Mouse (Mus musculus) spleen, adult 2 months (tissue): Measurements from ENCODE around the gene Tmem164. TPM values are rescaled to one million over a fixed set of nuclear protein-coding genes. Genes with fewer than 3 reads are reported as not detected.

ENCODE experiments used
- DNase-seq, 2 experiments: peaks; one replicate each; pipeline versions ENCODE4 v3.0.0 to v3.0.0-alpha.2; 2012 to 2021; ENCODE audit warnings: low spot score in 2 of 2, low read depth in 1 of 2
- H3K27ac ChIP-seq: fragments of 200-500 bp; 2 replicates; pipeline ENCODE4 v1.5.1; 2012; ENCODE audit warnings: low read length, inconsistent platforms; ENCODE audit not compliant: insufficient read depth
- H3K27me3 ChIP-seq: fragments of 200-500 bp; 2 replicates; pipeline ENCODE4 v1.6.1; 2012; ENCODE audit warnings: mild to moderate bottlenecking, moderate library complexity, low read length, inconsistent platforms; ENCODE audit not compliant: control insufficient read depth, insufficient read depth
- H3K36me3 ChIP-seq: fragments of 200-500 bp; 2 replicates; pipeline ENCODE4 v1.6.1; 2012; ENCODE audit warnings: mild to moderate bottlenecking, low read length, inconsistent platforms; ENCODE audit not compliant: control insufficient read depth, insufficient read depth
- H3K4me1 ChIP-seq: fragments of 200-500 bp; 2 replicates; pipeline ENCODE4 v1.6.1; 2011; ENCODE audit warnings: inconsistent platforms; ENCODE audit not compliant: control insufficient read depth, insufficient read depth, insufficient read length
- H3K4me3 ChIP-seq: fragments of 200-500 bp; 2 replicates; pipeline ENCODE4 v1.5.1; 2011; ENCODE audit warnings: mild to moderate bottlenecking, inconsistent platforms; ENCODE audit not compliant: insufficient read depth, insufficient read length; ENCODE audit errors: extremely low read depth
- CTCF ChIP-seq: fragments of 200-500 bp; IDR thresholded peaks from 2 replicates; pipeline ENCODE4 v1.5.1; 2011; ENCODE audit warnings: mild to moderate bottlenecking, inconsistent platforms; ENCODE audit not compliant: insufficient read depth, insufficient read length, insufficient replicate concordance; ENCODE audit errors: extremely low read depth
- POLR2A ChIP-seq: fragments of 200-500 bp; IDR thresholded peaks from 2 replicates; pipeline ENCODE4 v1.6.1; 2011; ENCODE audit warnings: low read depth, low read length, inconsistent platforms
- WGBS: fragments of 180-500 bp; shearing (Covaris S2); methylation state at CpG from one replicate; pipeline ENCODE4 v1.1.7; 2018; 5-methylcytosine and 5-hydroxymethylcytosine counted together
- polyA plus RNA-seq: library from polyadenylated mRNA; depleted of rRNA; stranded (reverse); fragments of >200 nt; gene quantifications from 2 replicates; pipeline ENCODE4 v1.2.3, GENCODE M21; 2012

Gene Tmem164
- polyA plus RNA-seq, 1 experiment = 13.4 TPM

DNA sequence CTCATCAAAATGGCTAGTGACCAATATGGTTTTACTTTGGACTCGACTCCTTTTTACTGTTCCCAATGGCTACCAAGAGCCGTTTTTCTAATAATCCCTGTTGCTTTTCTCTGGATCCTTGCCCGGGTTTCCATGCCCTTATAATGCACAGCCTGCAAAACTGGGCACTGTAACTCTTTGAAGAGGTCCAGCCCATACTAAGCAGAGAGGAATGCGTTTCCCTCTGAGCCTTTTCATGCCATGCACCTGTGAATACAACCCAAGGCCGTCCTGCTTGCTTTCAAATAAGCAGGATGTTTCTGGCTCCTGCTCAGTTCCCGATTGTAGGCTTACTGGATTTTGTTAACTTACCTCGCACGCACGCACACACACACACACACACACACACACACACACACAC lies 7.3 kb downstream of the Tmem164 start:
- Histone ChIP-seq H3K4me1 (no peaks in the 10 kb centered on the region), H3K27ac (no peak overlapping the region), H3K27me3 (no peaks in the 10 kb centered on the region), H3K4me3 (no peak overlapping the region), H3K36me3 (no peaks in the 10 kb centered on the region; the same call in 1 of the 2 replicates)
- 92% methylated on average over 9 of the region's 9 CpGs for WGBS
- TF ChIP-seq CTCF (no peak), POLR2A (no peak)
- no peak for DNase-seq

DNA sequence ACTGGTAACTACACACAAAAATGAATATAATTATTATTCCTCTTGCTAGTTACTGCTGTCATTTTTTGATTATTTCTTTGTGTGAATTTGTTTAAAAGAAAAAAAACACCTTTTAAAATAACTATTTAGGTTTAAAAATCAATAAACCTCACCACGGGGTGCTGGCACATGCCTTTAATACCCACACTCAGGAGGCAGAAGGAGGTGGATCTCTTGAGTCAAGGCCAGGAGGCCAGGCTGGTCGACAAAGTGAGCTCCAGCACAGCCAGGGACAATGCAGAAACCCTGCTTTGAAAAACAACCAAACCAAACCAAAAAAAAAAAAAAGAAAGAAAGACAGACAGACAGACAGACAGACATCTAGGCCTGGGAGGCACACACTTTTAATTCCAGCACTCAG lies 12.1 kb downstream of the Tmem164 start:
- WGBS = 57% methylated on average over 2 of the region's 2 CpGs
- Histone ChIP-seq H3K36me3 (no peaks in the 10 kb centered on the region; the same call in 1 of the 2 replicates), H3K27me3 (no peaks in the 10 kb centered on the region), H3K4me3 (no peak overlapping the region), H3K27ac (no peak overlapping the region), H3K4me1 (no peaks in the 10 kb centered on the region)
- no peak for DNase-seq
- no peak for TF ChIP-seq CTCF
- no peak for TF ChIP-seq POLR2A

DNA sequence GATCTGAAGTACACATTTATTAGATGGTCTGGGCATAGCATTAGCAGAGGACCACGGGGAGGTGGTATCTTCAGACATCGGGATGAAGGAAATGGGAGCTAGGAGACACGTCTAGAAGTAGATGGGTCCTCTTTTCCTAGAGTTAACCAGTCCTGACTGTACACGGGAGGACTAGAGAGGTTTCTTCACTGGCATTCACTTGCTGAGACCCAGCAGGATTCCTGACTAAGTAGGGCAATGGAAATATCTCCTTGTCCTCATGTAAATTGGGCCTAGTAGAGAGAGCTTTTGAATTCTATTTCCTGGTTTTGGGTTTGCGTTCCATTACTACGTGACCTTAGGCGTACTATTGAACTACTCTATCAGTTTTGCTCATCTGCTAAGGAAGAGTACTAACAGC lies 13.1 kb downstream of the Tmem164 start:
- H3K27me3 ChIP-seq = no peaks in the 10 kb centered on the region
- DNase-seq = no peak
- no peak overlapping the region for H3K27ac ChIP-seq
- 86% methylated on average over 7 of the region's 7 CpGs for WGBS
- H3K36me3 ChIP-seq = no peaks in the 10 kb centered on the region; the same call in 1 of the 2 replicates
- TF ChIP-seq CTCF = no peak
- TF ChIP-seq POLR2A = no peak
- no peak overlapping the region for H3K4me3 ChIP-seq
- H3K4me1 ChIP-seq = no peaks in the 10 kb centered on the region

DNA sequence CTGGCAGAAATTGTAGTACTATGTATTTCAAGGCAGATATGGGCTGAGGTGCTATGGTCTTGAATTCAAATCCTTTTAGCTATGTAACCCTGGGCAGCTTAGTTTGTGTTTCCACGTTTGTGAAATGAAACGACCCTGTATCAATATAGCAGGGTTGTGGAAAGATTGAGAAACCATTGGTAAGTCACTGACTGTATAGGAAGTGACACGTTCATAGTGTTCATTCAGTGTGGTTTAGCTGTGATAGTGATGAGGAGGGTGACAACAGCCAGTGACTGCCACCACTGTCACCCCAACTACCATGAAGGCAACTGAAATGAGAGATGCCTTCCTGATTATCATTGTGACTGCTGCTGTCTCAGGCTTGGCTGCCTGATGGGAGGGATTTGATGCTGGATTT lies 13.7 kb downstream of the Tmem164 start:
- Histone ChIP-seq H3K27ac (no peak overlapping the region), H3K36me3 (no peaks in the 10 kb centered on the region; the same call in 1 of the 2 replicates), H3K4me3 (no peak overlapping the region), H3K4me1 (no peaks in the 10 kb centered on the region), H3K27me3 (no peaks in the 10 kb centered on the region)
- no peak for DNase-seq
- TF ChIP-seq CTCF (no peak), POLR2A (no peak)
- WGBS = 81% methylated on average over 3 of the region's 3 CpGs

- Histone ChIP-seq H3K4me3 (no peak overlapping the region), H3K27ac (no peak overlapping the region)
- TF ChIP-seq CTCF = no peak
- no peak for TF ChIP-seq POLR2A
Observed at GRCm38 (mm10) chrX:142696789-142697188, 15.6 kb downstream of the Tmem164 start.

DNA sequence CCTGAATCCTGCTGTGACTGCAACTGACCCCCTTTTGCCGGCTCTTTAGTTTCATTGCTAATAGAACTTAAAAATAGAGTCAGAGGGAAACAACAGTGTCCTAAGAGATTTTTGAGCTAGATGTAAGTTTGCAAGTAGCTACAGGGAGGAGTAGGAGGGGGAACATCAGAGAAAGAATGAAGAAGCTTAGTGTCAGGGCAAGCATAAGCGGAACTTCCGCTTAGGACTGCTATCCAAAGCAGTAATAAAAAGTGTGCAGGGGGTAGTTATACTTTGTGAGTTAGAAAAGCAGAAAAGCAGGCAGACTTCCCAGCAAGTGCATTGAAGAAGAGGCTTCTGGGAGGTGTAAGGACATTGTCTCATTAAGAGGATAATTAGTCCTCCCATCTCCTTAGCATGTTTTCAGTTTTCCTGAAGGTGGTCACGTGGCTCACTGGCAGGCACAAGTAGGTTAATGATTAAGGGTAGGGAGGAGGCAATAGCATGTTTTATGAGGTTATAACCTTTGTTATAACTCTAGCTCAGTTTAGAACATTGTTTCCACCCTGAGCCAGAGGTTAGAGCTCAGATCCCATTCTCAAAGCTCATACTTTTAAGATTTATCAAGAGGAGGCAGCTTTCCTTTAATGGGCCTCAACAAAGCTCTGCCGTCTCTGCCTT lies 16.5 kb downstream of the Tmem164 start:
- Histone ChIP-seq H3K36me3 (no peaks in the 10 kb centered on the region; the same call in 1 of the 2 replicates), H3K27ac (no peak overlapping the region), H3K4me1 (no peaks in the 10 kb centered on the region), H3K4me3 (no peak overlapping the region), H3K27me3 (no peaks in the 10 kb centered on the region)
- WGBS = 73% methylated on average over 5 of the region's 5 CpGs
- TF ChIP-seq POLR2A = no peak
- TF ChIP-seq CTCF = no peak
- DNase-seq = no peak

More at GRCm38 (mm10) chrX:142696789-142697188, 15.6 kb downstream of the Tmem164 start:
- no peak for DNase-seq
- WGBS = 87% methylated on average over 11 of the region's 11 CpGs
- H3K36me3 ChIP-seq = no peaks in the 10 kb centered on the region; the same call in 1 of the 2 replicates
- H3K27me3 ChIP-seq = no peaks in the 10 kb centered on the region
- H3K4me1 ChIP-seq = no peaks in the 10 kb centered on the region

DNA sequence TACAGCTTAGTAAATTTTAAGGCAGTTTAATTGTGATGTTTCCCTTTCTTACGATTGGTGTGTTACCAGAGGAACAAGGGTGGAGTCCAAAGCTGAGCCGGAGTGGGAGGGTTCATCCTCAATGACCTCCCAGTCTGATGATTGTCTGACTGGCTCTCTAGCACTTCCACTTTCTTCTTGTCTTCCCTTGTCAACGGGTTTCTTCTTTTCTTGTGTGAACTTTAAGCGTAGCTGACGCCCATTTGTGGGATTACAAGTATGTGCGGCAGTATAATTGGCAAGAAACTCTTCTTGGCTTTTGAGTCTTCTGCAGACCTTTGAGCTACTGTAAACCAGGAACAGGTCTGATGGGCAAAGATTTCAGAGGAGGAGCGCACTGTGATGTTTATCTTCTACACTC lies 17.0 kb downstream of the Tmem164 start:
- 65% methylated on average over 7 of the region's 7 CpGs for WGBS
- no peak overlapping the region for H3K27ac ChIP-seq
- no peaks in the 10 kb centered on the region for H3K27me3 ChIP-seq

More for the DNA sequence above, 17.0 kb downstream of the Tmem164 start:
- Histone ChIP-seq H3K4me1 (no peaks in the 10 kb centered on the region), H3K36me3 (no peaks in the 10 kb centered on the region), H3K4me3 (no peak overlapping the region)
- no peak for TF ChIP-seq POLR2A
- TF ChIP-seq CTCF = no peak
- no peak for DNase-seq
